Mouse (Mus musculus): ENCODE results near the gene Rpe.
"Not testable (repeated sequence)": the region's sequence is repeated elsewhere in the genome, so short reads cannot be mapped to it uniquely, and the experiment has no call there.

The Rpe gene

DNA sequence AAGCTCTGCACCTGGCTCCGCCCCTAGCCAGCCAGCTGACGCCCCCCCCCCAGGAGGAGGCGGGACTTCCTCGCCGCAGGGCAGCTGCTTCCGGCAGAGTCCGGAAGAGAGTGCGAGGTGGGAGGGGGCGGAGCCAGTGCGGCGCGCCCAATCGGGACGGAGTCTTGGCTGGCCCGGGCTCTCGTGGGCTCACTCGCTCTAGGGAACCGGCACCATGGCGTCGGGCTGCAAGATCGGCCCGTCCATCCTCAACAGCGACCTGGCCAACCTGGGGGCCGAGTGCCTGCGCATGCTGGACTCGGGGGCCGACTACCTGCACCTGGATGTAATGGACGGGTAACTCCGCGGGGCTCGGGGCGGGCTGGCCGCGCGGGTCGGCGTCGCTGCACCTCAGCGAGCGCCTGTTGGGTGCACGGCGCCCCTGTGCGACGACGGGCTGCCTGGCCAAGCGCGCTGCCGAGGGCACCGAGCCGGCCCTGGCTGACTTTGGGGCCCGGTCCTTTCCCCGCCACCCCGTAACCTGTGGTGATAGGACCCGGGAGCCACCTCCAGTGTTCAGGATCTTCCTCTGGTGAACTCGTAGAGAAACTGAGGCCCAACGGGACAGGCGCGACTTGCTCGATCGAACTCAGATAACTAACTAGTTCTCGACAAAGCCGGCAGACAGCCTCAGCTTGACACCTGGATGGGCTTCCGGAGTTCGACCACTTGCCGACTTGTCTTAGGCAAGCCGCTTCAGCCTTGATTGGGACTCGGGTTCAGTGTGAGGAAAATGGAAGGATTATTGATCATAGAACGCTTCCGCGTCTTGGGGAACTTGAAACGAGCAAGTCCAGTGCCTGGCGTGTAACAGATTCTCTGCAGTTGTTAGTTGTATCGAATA lies at the start of gene Rpe:
Gene Rpe (plus strand): TSS at position 139 of the 883 bp plus-strand sequence.
- DNase-seq (ENCODE audit: extremely low read depth, low read depth, low spot score): no peak

GRCm38 (mm10) chr1:66655119-66655746 lies 45.4 kb upstream of the Rpe start:
- no peak for DNase-seq (ENCODE audit: extremely low read depth, low read depth, low spot score)

DNA sequence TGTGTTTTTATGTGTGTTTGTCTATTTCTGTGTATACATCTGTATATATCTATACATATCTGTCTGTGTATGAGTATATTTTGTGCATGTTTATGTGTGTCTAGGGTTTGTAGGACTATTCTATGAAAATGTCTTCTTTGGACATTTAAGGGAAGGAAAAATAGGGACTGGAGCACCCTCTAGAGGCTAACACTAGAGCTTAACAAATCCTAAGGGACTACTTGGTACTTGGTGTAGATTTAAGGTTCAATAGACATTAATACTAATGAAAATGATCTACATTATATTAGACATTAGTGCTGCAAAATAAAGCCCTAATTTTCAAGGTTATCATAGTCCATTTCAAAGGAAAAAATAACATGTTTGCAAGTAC lies 44.9 kb upstream of the Rpe start:
- no peak for DNase-seq (ENCODE audit: extremely low read depth, low read depth, low spot score)

DNA sequence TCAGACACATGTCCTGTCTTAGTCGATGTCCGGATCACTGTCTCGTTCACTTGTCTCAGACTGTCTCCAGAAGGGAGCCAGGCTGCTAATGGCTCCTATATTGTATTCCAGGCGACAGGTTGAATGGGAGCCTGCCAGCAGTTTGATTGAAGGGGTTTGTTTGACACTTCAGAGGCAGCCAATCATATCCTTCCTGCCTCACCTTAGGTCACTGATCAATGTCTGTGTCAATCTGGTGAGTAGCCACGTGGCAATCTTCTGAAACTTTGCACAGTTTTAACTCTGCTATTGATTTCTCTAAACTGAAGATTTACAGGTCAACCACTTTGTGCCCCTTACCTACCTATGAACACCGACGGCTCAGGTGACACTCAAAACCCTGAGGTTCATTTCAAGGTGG lies 29.2 kb upstream of the Rpe start:
- no peak for DNase-seq (ENCODE audit: extremely low read depth, low read depth, low spot score)

DNA sequence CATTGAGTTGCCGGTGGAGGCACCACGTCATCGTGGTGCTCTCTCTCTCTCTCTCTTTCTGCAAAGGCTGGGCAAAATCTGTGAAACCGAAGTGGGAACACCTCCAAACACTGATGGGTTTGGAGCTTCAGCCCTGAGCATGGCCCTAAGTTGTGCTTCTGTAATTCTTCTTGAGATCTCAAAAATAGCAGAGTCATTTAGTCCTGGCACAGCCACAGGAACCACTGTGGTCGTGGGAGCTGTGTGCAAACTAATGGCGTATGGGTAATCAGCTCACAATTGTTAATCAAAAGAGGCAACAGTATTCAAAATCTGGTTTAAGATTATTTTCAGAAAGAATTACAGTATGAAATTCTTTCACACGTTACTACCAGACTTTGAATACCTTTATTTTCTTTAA lies 27.8 kb upstream of the Rpe start:
- DNase-seq (ENCODE audit: extremely low read depth, low read depth, low spot score): no peak

- no peak for DNase-seq (ENCODE audit: extremely low read depth, low read depth, low spot score)
Measured at GRCm38 (mm10) chr1:66677928-66678327, 22.7 kb upstream of the Rpe start.

- DNase-seq (ENCODE audit: extremely low read depth, low read depth, low spot score): no peak
Measured at GRCm38 (mm10) chr1:66678662-66679061, 22.0 kb upstream of the Rpe start.

DNA sequence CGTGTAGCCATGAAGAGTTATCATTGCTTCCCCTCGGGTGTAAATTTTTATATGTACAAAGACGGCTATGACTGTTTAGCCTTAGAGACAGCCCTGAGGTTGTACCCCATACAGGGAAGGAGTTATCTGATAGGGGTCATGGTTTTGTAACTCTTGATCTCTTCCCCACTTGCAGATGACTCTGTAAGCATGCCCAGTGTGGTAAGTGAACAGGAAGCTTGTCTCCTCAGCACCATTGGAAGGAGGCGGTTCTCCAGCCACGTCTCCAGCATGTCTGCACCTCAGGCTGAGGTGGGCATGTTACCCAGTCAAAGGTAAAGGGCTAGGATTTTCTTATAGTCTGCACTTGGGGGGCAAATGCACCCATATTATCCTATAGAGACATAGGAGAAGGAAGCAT lies 17.7 kb upstream of the Rpe start:
- no peak for DNase-seq (ENCODE audit: extremely low read depth, low read depth, low spot score)

DNA sequence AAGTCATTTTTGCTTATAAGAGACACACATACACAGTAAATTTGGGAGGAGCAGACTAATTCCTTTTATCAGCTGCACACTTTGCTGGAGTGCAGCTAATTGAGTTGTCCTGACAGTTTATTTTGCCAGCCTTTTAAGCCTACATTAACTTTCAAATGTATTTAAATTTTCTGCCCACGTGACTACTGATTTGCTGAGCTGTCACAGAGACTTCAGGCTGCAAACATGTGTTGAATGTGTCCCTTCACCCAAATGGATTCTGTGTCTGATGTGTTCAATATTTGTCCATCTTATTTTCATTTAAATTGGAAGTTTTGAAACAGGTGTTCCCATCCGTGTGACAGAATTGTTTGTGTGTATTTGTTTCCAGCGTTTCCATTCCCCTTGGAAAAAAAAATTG lies 8.9 kb upstream of the Rpe start:
- DNase-seq (ENCODE audit: extremely low read depth, low read depth, low spot score): no peak

GRCm38 (mm10) chr1:66692308-66692707 lies 8.3 kb upstream of the Rpe start:
- no peak for DNase-seq (ENCODE audit: extremely low read depth, low read depth, low spot score)

DNA sequence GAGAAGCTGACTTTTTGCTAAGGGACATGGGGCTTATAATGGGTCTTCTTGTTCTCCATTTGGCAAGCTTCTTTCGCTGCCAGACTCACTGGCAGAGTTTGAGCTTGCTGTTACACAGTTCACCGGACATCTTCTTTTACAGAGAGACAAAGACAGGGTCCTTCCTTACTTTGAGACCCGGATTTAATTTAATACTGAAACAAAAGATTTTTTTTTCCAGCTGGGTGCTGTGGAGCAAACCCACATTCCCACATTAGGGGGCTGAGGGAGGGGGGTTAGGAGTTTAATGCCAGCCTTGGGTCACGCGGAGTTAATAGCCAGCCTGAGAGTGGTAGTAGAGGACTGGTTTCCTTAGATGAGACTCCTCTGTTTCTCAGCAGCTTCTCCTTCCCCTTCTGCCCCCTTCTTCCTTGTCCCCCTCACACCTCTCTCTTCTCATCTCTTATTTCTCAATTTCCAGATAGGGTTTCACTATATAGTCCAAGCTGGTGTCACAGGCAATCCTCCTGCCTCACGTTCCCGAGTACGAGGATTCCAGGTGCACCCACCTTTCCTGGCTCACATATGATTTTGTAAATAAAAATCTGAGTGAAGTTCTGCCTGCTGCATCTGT lies 7.7 kb upstream of the Rpe start:
- no peak for DNase-seq (ENCODE audit: extremely low read depth, low read depth, low spot score)

GRCm38 (mm10) chr1:66694266-66694665 lies 6.4 kb upstream of the Rpe start:
- no peak for DNase-seq (ENCODE audit: extremely low read depth, low read depth, low spot score)

- no peak for DNase-seq (ENCODE audit: extremely low read depth, low read depth, low spot score)
Measured at GRCm38 (mm10) chr1:66695296-66695695, 5.3 kb upstream of the Rpe start.

DNA sequence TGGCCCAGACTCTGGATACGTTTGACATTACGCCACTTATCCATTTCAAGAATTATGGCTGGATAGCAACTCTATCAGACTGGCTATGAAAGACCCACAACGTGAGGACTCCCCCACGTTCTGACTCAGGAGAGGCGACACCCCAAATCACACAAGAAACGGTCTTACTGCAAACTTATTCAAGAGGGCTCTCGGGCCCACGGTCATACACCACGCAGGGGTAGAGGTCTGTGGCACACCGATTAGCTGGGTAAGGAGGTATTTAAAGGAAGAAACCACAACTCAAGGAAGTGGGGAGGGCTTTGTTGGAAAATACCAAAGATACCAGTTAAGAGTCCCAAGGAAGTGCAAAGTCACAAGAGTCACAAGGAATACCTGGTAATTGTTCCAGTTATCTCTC lies 1.0 kb upstream of the Rpe start:
- DNase-seq (ENCODE audit: extremely low read depth, low read depth, low spot score): not testable (repeated sequence)

DNA sequence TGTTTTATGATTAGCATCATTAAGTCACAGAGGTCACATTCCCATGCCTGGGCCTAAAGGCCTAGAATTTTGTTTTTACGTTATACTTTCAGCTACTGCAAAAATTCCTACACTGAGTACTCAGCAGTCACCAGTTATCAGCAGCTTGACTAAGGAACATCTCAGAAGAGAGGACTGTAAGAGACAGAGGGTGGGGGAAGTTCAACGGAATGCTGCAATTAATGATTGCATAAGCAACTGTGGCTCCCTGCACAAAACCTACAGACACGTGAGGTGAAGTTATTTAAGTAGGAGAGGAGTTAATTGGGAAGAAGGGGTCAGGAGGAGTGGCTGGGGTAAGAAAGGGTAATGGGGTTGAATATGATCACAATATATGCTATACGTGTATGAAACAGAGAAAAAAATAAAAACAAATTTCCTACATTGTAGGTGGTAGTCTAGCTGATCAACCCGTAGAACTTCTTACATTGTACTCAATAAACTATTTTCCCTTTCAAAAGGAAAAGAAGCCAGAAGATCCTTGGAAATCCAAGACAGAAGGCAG lies 410 bp upstream of the Rpe start:
- no peak for DNase-seq (ENCODE audit: extremely low read depth, low read depth, low spot score)

DNA sequence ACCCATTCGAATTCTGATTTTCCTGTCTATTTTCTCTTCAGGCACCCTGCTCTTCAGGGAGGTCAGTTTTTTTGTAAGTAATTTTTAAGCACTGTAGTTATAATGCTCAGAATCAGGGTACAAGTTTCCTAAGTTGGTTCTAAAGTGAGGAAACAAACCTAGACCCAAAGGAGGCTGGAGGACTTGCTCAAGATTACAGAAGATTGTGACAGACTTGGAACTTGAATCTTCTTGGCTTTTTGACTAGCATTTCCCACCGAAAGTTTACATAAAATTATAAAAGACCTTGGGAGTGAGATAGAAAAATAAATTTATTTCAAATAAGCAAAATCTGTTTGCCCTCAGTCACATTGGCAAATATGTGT lies 927 bp downstream of the Rpe start:
- no peak for DNase-seq (ENCODE audit: extremely low read depth, low read depth, low spot score)

DNA sequence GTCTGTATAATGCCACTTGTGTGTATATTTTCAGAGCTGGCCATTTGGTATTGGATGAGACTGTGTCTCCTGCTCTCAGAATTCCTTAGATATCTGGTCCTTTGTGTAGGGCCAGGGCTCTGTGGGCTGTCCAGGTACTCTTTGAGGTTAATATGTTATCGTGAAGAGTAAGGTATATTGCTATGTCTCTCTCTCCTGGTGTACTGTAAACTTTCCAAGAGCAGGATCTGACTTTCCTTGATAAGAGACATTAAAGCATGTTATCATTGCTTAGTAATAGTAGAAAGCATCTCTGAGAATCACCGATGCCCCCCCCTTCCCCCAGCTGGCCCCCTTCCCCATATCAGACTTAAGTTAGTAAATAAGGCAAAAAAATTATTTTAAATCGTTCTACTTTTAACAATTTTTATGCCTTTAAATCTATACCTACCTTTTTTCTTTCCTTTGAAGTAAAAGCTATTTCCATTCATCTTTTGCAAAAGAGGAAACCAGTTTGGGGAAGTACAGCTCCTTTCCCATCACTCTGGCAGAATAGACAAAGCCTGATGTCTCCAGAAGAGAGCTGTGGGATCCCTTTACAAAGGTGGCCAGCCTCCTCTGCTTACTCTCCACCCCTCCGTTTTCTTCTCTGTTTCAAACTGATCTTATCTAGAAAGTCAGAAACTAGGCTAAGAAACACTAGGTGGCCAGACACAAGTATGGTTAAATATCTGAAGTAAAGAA lies 2.2 kb downstream of the Rpe start:
- no peak for DNase-seq (ENCODE audit: extremely low read depth, low read depth, low spot score)

- DNase-seq (ENCODE audit: extremely low read depth, low read depth, low spot score): no peak
Measured at GRCm38 (mm10) chr1:66704523-66704922, 3.9 kb downstream of the Rpe start.

DNA sequence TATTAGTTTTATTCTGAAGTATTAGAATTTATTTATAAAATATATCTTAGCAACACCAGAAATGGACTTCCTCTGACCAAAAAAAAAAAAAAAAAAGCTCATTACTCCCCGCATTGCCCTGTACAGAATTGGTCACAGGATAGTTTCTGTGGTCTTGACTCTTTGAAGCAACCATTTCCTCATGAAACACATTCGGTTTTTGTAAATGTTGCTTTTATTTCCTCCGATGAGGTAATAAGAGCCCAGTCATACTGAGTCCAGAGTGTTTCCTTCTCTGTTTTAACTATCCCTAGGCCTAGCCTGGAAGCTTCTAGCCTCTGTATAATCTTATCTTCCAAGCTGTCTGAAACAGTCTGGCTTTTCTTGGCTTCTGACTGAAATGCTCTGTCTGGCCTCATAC lies 12.2 kb downstream of the Rpe start:
- DNase-seq (ENCODE audit: extremely low read depth, low read depth, low spot score): no peak

DNA sequence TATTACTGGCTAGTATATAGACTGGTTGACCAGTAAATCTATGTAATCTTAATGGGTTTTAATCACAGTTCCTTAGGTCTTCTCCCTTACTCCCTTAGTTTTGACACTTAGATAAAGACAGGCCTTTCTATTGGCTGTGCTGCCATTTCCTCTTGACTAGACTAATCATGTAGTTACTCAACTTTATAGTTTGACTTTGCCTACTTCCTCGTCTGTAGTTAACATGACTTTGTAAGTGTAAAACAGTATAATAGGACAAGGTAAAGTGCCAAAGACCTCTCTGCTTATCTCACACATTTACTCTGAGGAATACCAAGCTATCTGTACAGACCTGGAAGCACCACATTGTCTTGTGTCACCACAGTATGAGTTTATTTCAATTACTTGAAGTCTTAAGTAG lies 29.9 kb downstream of the Rpe start:
- DNase-seq (ENCODE audit: extremely low read depth, low read depth, low spot score): no peak

GRCm38 (mm10) chr1:66768764-66769163 lies 68.1 kb downstream of the Rpe start:
- no peak for DNase-seq (ENCODE audit: extremely low read depth, low read depth, low spot score)
